Mouse (Mus musculus) forebrain, embryonic 15.5 days (tissue): ENCODE measurements around the gene Gm10382. TPM values are rescaled to one million over a fixed set of nuclear protein-coding genes. Genes with fewer than 3 reads are reported as not detected.
"Not testable (repeated sequence)": the region's sequence is repeated elsewhere in the genome, so short reads cannot be mapped to it uniquely, and the experiment has no call there.

ENCODE experiments used
- ATAC-seq: fragments of 200-750 bp; cut with Nextera tagmentation; replicated peaks from 2 replicates; pipeline ENCODE4 v1.8.0; 2017; ENCODE audit warnings: mild to moderate bottlenecking, moderate TSS enrichment, moderate library complexity
- H3K27ac ChIP-seq: fragments of 300-500 bp; sonication (generic); replicated peaks from 2 replicates; pipeline ENCODE4 v1.5.1; 2015; ENCODE audit warnings: mild to moderate bottlenecking, inconsistent platforms
- H3K27me3 ChIP-seq: fragments of 300-500 bp; sonication (generic); 2 replicates; pipeline ENCODE4 v1.6.1; 2015; ENCODE audit warnings: inconsistent platforms
- H3K36me3 ChIP-seq: fragments of 300-500 bp; sonication (generic); 2 replicates; pipeline ENCODE4 v1.6.1; 2015; ENCODE audit warnings: mild to moderate bottlenecking, inconsistent platforms
- H3K4me1 ChIP-seq: fragments of 300-500 bp; sonication (generic); 2 replicates; pipeline ENCODE4 v1.6.1; 2015; ENCODE audit warnings: inconsistent platforms
- H3K4me2 ChIP-seq: fragments of 300-500 bp; sonication (generic); replicated peaks from 2 replicates; pipeline ENCODE4 v1.6.1; 2015; ENCODE audit warnings: mild to moderate bottlenecking, inconsistent platforms
- H3K4me3 ChIP-seq: fragments of 300-500 bp; sonication (generic); 2 replicates; pipeline ENCODE4 v1.5.1; 2015; ENCODE audit warnings: mild to moderate bottlenecking, inconsistent platforms
- H3K9ac ChIP-seq: fragments of 300-500 bp; sonication (generic); replicated peaks from 2 replicates; pipeline ENCODE4 v1.6.1; 2015; ENCODE audit warnings: mild to moderate bottlenecking, inconsistent platforms
- H3K9me3 ChIP-seq: fragments of 300-500 bp; sonication (generic); 2 replicates; pipeline ENCODE4 v1.6.1; 2016; ENCODE audit warnings: inconsistent platforms
- WGBS: fragments of 180-500 bp; shearing (Covaris S2); methylation state at CpG from one replicate; pipeline ENCODE4 v1.1.7; 2015; ENCODE audit warnings: mixed read lengths; 5-methylcytosine and 5-hydroxymethylcytosine counted together
- polyA plus RNA-seq: library from polyadenylated mRNA; unstranded; fragments of >200 nt; fragmentation: Nextera tagmentation; extraction: Ambion mirVana; gene quantifications from 2 replicates; pipeline ENCODE4 v1.2.1, GENCODE M21; 2015

The Gm10382 gene
- polyA plus RNA-seq, 1 experiment from 2014 or later: 0.55 TPM

DNA sequence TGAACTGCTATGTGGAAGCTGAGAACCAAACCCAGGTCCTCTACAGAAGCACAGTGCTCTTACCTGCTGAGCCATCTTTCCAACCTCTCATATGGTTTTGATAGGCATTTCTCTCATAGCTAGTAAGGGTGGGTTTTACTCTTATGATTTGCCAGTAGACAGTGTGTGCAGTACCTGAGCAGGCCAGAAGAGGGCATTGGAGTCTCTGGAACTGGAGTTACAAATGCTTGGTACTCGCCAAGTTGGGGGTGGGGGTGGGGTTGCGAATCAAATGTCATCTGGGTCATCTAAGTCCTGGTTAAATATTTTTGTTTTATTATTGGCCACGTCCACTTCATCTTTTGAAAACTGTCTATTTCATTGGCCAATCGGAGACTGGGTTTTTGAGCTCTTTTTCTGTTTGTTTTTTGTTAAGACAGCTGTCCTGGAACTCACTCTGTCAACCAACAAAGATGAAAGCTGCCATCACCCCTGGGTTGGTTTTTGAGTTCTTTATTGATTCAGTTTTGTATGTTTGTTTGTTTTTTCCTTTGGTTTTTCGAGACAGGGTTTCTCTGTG, 22.9 kb downstream of the Gm10382 start:
- H3K9ac ChIP-seq: no peak overlapping the region
- H3K4me3 ChIP-seq: no peak overlapping the region
- H3K4me1 ChIP-seq: peaks cover 5% of the 10 kb centered on the region
- H3K27ac ChIP-seq: no peak overlapping the region
- H3K9me3 ChIP-seq: no peaks in the 10 kb centered on the region
- no peak overlapping the region for H3K4me2 ChIP-seq
- ATAC-seq: no peak
- no peaks in the 10 kb centered on the region for H3K27me3 ChIP-seq
- WGBS: 60% methylated on average over 5 of the region's 5 CpGs
- H3K36me3 ChIP-seq: peaks cover 40% of the 10 kb centered on the region

DNA sequence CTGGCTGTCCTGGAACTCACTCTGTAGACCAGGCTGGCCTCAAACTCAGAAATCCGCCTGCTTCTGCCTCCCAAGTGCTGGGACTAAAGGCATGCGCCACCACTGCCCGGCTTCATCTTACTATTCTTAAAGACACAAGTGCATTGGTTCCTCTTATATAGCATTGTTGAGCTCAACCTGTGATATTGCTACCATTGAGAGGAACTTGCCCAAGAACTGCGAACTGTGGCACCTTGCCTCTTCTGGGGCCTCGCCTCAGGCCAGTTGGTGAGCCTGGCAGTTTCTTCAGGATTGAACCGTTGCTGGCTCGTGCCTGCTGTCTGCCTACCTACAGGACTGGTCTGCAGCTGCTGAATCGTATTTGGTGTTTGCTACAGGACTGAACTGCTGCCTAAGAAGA, 23.4 kb downstream of the Gm10382 start:
- H3K27me3 ChIP-seq, ATAC-seq, H3K9ac ChIP-seq, H3K9me3 ChIP-seq, H3K4me2 ChIP-seq, H3K4me1 ChIP-seq, H3K27ac ChIP-seq, H3K4me3 ChIP-seq: not testable (repeated sequence)
- peaks cover 45% of the 10 kb centered on the region for H3K36me3 ChIP-seq
- WGBS: 88% methylated on average over 8 of the region's 8 CpGs

DNA sequence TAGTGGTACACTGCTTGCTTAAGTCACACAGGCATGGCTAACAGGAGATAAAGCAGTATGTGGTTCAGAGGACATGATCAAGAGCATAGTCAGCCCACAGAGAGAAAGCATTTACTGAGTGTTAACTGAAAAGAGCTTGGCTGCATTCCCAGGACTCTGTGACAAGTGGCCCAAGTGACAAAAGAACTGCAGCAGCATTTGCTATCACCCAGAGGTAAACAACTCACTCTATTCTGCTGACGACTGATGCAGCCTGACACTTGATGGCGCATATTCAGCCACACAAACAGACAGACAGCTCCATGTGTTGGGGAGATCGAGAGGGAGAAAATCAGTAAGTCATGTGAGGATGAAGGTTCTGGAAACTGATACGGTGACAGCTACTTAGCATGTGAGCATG, 24.6 kb downstream of the Gm10382 start:
- H3K36me3 ChIP-seq: peaks cover 57% of the 10 kb centered on the region

DNA sequence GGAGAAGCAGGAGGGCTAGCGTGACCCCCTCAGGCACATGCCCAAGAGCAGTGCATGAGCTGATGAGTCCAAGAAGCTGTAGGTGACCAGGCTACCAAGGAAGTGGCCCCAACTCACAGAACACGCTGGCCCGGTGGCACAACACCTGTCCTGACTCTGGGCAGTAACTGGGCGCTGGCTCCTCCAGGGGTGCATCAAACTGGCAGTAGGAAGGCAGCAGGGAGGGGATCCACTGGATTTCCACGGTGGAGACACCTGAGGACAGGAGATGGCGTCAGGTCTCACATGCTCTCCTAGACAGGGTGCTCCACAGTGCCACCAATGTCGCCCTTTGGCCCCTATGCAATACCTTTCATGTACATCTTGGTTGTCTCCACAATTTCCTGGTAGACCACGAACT, 27.1 kb downstream of the Gm10382 start:
- Histone ChIP-seq H3K4me1 (no peaks in the 10 kb centered on the region), H3K27ac (no peak overlapping the region), H3K9me3 (no peaks in the 10 kb centered on the region), H3K36me3 (peaks cover 82% of the 10 kb centered on the region), H3K4me3 (no peak overlapping the region), H3K4me2 (no peak overlapping the region), H3K27me3 (no peaks in the 10 kb centered on the region), H3K9ac (no peak overlapping the region)
- no peak for ATAC-seq
- 97% methylated on average over 8 of the region's 8 CpGs for WGBS

More for the DNA sequence above, 24.6 kb downstream of the Gm10382 start:
- H3K4me3 ChIP-seq: no peak overlapping the region
- H3K4me2 ChIP-seq: no peak overlapping the region
- H3K9ac ChIP-seq: no peak overlapping the region
- H3K27ac ChIP-seq: 0 out of 2 replicates have a peak overlapping the region, but pooled peaks have one; percentile 11
- no peaks in the 10 kb centered on the region for H3K27me3 ChIP-seq
- WGBS: 49% methylated on average over 4 of the region's 4 CpGs
- no peaks in the 10 kb centered on the region for H3K9me3 ChIP-seq
- no peak for ATAC-seq
- no peaks in the 10 kb centered on the region for H3K4me1 ChIP-seq

DNA sequence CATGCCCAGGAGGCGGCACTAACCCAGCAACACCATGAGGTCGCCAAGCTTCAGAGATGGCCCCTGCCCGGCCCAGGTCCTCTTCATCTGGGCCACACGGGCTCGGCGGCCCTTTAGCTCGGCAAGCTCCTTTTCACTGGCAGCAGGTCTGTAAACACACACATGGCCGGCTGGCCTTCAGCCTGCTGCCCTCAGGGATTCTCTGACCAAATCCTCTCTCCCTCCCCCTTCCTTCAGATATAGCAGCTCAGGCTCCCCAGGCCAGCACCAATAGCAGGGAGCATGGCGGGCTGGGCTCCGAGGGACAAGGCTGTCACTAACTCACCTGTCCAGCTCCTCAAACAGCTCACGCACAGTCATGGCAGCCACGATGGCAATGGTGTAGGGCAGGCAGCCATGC, 29.5 kb downstream of the Gm10382 start:
- Histone ChIP-seq H3K27me3 (no peaks in the 10 kb centered on the region), H3K4me2 (no peak overlapping the region), H3K36me3 (peaks cover 97% of the 10 kb centered on the region), H3K4me1 (no peaks in the 10 kb centered on the region), H3K27ac (no peak overlapping the region), H3K4me3 (no peak overlapping the region), H3K9ac (no peak overlapping the region), H3K9me3 (no peaks in the 10 kb centered on the region)
- 89% methylated on average over 12 of the region's 12 CpGs for WGBS
- no peak for ATAC-seq

DNA sequence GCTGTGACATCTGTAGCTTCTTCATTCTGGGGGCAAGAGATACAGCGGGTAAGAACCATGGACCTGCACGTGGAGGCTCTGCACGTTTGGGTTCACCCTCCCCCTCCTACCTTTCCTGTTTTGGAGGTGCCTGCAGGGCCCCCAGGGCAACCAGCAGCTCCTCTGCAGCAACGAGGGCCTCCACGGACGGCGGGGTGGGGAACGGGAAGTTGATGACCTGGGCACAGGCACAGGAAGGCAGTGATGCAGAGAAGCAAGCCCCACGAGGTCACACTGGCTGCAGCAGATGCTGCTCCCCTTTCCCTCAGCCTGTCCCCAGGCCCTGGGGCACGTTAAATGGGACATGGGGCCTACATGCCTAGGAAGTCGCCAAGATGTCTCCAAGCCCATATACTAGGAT, 30.0 kb downstream of the Gm10382 start:
- Histone ChIP-seq H3K9ac (no peak overlapping the region), H3K27ac (no peak overlapping the region), H3K4me3 (no peak overlapping the region), H3K4me1 (no peaks in the 10 kb centered on the region), H3K9me3 (no peaks in the 10 kb centered on the region), H3K4me2 (no peak overlapping the region), H3K36me3 (peaks cover 97% of the 10 kb centered on the region), H3K27me3 (no peaks in the 10 kb centered on the region)
- no peak for ATAC-seq
- 86% methylated on average over 11 of the region's 11 CpGs for whole genome bisulfite sequencing

DNA sequence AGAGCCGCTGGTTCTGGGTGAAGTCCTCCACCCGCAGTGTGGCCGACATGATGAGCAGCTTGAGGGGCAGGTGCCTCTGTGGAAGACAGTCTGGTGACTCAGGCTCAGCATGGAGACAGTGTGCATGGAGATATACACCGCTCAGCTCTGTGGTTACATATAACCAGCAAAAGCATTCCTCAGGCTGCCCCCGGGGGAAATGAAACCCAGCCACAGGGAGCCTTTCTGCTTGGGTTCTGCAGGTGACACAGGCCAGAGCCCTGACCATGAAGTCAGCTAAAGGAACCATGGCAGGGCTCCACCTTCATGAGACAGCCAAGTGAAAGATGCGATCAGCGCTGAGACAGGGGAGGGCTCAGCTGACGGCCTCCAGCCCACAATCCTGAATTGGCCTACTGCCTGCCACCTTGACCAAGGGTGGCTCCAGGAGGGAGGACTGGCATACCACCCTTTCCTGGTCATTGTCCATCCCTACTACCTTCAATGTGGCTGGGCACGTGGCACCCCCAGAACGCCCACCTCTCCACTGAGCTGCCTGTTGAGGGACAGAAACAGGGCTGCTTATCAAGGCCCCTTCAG, 36.7 kb downstream of the Gm10382 start:
- ATAC-seq: no peak
- H3K9ac ChIP-seq: no peak overlapping the region
- H3K27ac ChIP-seq: no peak overlapping the region
- peaks cover 96% of the 10 kb centered on the region for H3K36me3 ChIP-seq
- 91% methylated on average over 10 of the region's 10 CpGs for WGBS
- no peaks in the 10 kb centered on the region for H3K27me3 ChIP-seq
- no peak overlapping the region for H3K4me3 ChIP-seq
- H3K4me2 ChIP-seq: no peak overlapping the region
- no peaks in the 10 kb centered on the region for H3K4me1 ChIP-seq
- no peaks in the 10 kb centered on the region for H3K9me3 ChIP-seq

DNA sequence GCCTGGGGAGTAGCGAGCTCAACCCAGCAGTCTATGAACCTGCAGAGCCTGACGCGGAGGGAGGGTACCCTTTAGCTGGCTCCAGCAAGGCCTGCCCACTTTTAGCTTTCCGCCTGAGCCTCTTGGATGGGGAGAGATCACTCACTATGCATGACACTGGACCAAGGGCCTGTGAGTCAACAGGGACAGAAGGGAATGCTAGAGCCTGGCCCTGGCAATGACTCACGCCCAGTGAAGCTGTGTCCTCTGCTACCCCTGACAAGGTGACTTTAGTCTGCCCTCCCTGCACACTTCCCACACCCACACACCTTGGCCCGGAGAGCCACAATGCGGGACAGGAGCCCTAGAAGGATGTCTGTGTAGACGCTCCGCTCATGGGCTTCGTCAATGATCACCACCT, 37.2 kb downstream of the Gm10382 start:
- Histone ChIP-seq H3K36me3 (peaks cover 96% of the 10 kb centered on the region), H3K4me3 (no peak overlapping the region), H3K4me1 (no peaks in the 10 kb centered on the region), H3K9ac (no peak overlapping the region), H3K27ac (no peak overlapping the region), H3K27me3 (no peaks in the 10 kb centered on the region), H3K4me2 (no peak overlapping the region), H3K9me3 (no peaks in the 10 kb centered on the region)
- ATAC-seq: no peak
- 97% methylated on average over 10 of the region's 10 CpGs for WGBS

DNA sequence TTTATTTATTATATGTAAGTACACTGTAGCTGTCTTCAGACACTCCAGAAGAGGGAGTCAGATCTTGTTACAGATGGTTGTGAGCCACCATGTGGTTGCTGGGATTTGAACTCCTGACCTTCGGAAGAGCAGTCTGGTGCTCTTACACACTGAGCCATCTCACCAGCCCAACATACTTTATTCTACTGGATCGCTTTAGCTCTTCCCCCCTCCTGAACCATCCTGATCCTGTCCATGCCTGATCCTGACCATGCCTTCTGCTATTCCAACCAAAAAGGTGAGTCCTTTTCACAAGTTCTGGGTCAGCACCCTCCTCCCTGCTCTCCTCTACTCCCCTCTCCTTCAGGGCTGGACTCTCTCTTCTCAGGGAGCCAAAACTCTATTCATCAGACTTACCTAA, 43.2 kb downstream of the Gm10382 start:
- Histone ChIP-seq H3K4me1 (peaks cover 13% of the 10 kb centered on the region), H3K4me3 (0 out of 2 replicates have a peak overlapping the region, but pooled peaks have one; percentile 75), H3K36me3 (peaks cover 43% of the 10 kb centered on the region)
- WGBS: 100% methylated on average over 2 of the region's 2 CpGs
- not testable (repeated sequence) for ATAC-seq, H3K27me3 ChIP-seq, H3K9me3 ChIP-seq, H3K4me2 ChIP-seq, H3K27ac ChIP-seq, H3K9ac ChIP-seq

DNA sequence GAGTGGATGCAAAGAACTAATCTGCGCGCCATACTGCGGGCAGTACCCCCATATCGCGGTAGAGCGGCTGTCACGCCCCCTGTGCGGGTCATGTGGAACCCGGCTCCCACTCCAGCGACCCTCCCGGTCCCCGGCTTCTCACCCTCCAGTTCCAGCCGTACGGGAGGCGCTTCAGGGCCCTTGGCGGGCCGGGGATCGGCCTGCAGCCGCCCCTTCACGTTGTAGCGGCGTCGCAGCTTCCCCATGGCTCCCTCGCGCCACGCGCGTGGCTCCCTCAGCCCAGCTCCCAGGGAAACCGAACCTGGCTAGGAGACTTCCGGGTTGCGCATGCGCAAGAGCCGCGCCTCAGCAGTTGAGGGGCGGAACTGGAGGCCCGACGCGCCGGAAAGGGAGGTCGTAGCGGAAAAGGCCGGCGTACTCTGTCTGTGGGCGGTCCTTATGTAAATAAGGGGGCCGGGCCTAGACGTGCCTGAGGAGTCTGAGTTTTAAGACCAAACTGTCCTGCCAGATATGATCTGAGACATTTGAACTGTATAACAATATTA, 44.7 kb downstream of the Gm10382 start, which contains the start of gene Dhx37:
Gene Dhx37, minus strand, starts transcription at position 329 of the 545 bp plus-strand sequence.
- peak within 1 kb of the TSS; percentile 75 for H3K4me3 ChIP-seq
- peak within 1 kb of the TSS; percentile 75 for H3K9ac ChIP-seq
- H3K27me3 ChIP-seq: no peaks in the 10 kb centered on the region
- under 1% methylated on average over 46 of the region's 46 CpGs for WGBS
- peak within 1 kb of the TSS; percentile 82 for H3K4me2 ChIP-seq
- peaks cover 13% of the 10 kb centered on the region for H3K4me1 ChIP-seq
- H3K36me3 ChIP-seq: peaks cover 29% of the 10 kb centered on the region
- no peaks in the 10 kb centered on the region for H3K9me3 ChIP-seq
- ATAC-seq: peak; percentile 96
- H3K27ac ChIP-seq: peak within 1 kb of the TSS; percentile 65

DNA sequence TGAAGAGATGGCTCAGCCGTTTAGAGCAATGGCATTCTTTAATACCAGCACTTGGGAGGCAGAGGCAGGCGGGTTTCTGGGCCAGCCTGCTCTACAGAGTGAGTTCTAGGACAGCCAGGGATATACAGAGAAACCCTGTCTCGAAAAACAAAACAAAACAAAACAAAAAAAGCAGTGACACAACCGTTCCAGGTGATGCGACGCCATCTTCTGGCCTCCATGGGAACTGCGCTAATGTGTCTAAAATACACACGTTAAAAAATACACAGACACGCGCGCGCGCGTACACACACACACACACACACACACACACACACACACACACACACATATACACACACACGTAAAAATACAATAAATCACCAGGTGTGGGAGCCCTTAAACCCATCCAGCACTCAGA, 45.2 kb downstream of the Gm10382 start:
- H3K9me3 ChIP-seq, H3K27me3 ChIP-seq, H3K27ac ChIP-seq, H3K9ac ChIP-seq, ATAC-seq: not testable (repeated sequence)
- peaks cover 24% of the 10 kb centered on the region for H3K36me3 ChIP-seq
- peak overlapping the region; percentile 75 for H3K4me3 ChIP-seq
- H3K4me2 ChIP-seq: peak overlapping the region; percentile 82; the same call in 1 of the 2 replicates
- H3K4me1 ChIP-seq: peaks cover 13% of the 10 kb centered on the region
- 59% methylated on average over 15 of the region's 15 CpGs for WGBS
